Mouse (Mus musculus): ENCODE results near the gene Eef1a2.

GRCm38 (mm10) chr2:181101626-181102025 is 55.2 kb downstream of the Eef1a2 start:
- TF ChIP-seq CTCF (IDR thresholded peaks at IDR 0.05; ENCODE audit: low read depth, low read length) (no peak), POLR2A (IDR thresholded peaks at IDR 0.05; ENCODE audit: borderline replicate concordance, low read depth, low read length) (no peak)
